In genomic region chr1:36474646-36475045, GRCm38 (mm10) we compare ENCODE assay signal across 8 mouse cellular contexts. TPM values are rescaled to one million over a fixed set of nuclear protein-coding genes. Genes with fewer than 3 reads are reported as not detected.
DNase-seq lines count a peak whose midpoint lies in the region; ATAC-seq and TF ChIP-seq lines count a peak whose summit lies in the region.

No protein-coding gene starts in this region.

- no peak overlapping the region for H3K27ac ChIP-seq in neural tube, embryonic 11.5 days (ENCODE audit: low read depth, low read length)
- no peak overlapping the region for H3K27ac ChIP-seq in hindbrain, embryonic 14.5 days
- H3K27ac ChIP-seq in limb, embryonic 14.5 days (replicated peaks; ENCODE audit: low read depth, low read length) = peak overlapping the region; percentile 79
- H3K27ac ChIP-seq in stomach, embryonic 16.5 days (ENCODE audit: low read length) = peak overlapping the region; percentile 76; the same call in 1 of the 2 replicates

- H3K4me2 ChIP-seq in neural tube, embryonic 11.5 days (ENCODE audit: low read depth) = peak overlapping the region; percentile 20
- peak overlapping the region; percentile 73 for H3K4me2 ChIP-seq in hindbrain, embryonic 14.5 days (replicated peaks)
- peak overlapping the region; percentile 79 for H3K4me2 ChIP-seq in limb, embryonic 14.5 days (replicated peaks; ENCODE audit: low read depth, low read length, severe bottlenecking)
- peak overlapping the region; percentile 83 for H3K4me2 ChIP-seq in stomach, embryonic 16.5 days (ENCODE audit: low read depth, low read length)

- no peaks in the 10 kb centered on the region for H3K27me3 ChIP-seq in neural tube, embryonic 11.5 days (ENCODE audit: control insufficient read depth, insufficient read depth, low read length)
- H3K27me3 ChIP-seq in hindbrain, embryonic 14.5 days (ENCODE audit: control insufficient read depth, insufficient read depth, low read length) = no peaks in the 10 kb centered on the region
- H3K27me3 ChIP-seq in limb, embryonic 14.5 days (ENCODE audit: control insufficient read depth, insufficient read depth, low read length) = no peaks in the 10 kb centered on the region
- H3K27me3 ChIP-seq in stomach, embryonic 16.5 days (ENCODE audit: control insufficient read depth, insufficient read depth, low read length) = no peaks in the 10 kb centered on the region

- H3K4me3 ChIP-seq in neural tube, embryonic 11.5 days (ENCODE audit: low read depth, low read length) = no peak overlapping the region
- no peak overlapping the region for H3K4me3 ChIP-seq in hindbrain, embryonic 14.5 days (replicated peaks; ENCODE audit: low read length)
- peak overlapping the region; percentile 69 for H3K4me3 ChIP-seq in limb, embryonic 14.5 days (replicated peaks; ENCODE audit: low read length)
- H3K4me3 ChIP-seq in stomach, embryonic 16.5 days (replicated peaks; ENCODE audit: low read length) = peak overlapping the region; percentile 69

- DNase-seq in neural tube, embryonic 11.5 days (ENCODE audit: low spot score) = no peak
- DNase-seq in neural tube, embryonic 10.5 days (ENCODE audit: extremely low spot score, low spot score) = no peak
- DNase-seq in hindbrain, embryonic 14.5 days (ENCODE audit: low spot score) = no peak
- no peak for DNase-seq in limb, embryonic 14.5 days (ENCODE audit: low spot score)
- DNase-seq in thymus, postnatal 25 days = no peak
- no peak for DNase-seq in right cerebral cortex, postnatal 36 days (ENCODE audit: low spot score in 2 of 2)

- H3K36me3 ChIP-seq in neural tube, embryonic 11.5 days (ENCODE audit: control insufficient read depth, insufficient read depth, low read length) = no peaks in the 10 kb centered on the region
- H3K36me3 ChIP-seq in hindbrain, embryonic 14.5 days (replicated peaks; ENCODE audit: control insufficient read depth, insufficient read depth) = no peaks in the 10 kb centered on the region
- H3K36me3 ChIP-seq in limb, embryonic 14.5 days (ENCODE audit: control insufficient read depth, insufficient read depth, low read length) = no peaks in the 10 kb centered on the region
- H3K36me3 ChIP-seq in stomach, embryonic 16.5 days (ENCODE audit: control insufficient read depth, insufficient read depth, low read length) = no peaks in the 10 kb centered on the region

- no peak for TF ChIP-seq POLR2A in limb, embryonic 14.5 days (IDR thresholded peaks at IDR 0.05; ENCODE audit: borderline replicate concordance, extremely low read depth, insufficient read depth, insufficient read length)

- peaks cover 26% of the 10 kb centered on the region for H3K4me1 ChIP-seq in neural tube, embryonic 11.5 days (ENCODE audit: control insufficient read depth, insufficient read depth, low read length)
- peaks cover 50% of the 10 kb centered on the region for H3K4me1 ChIP-seq in hindbrain, embryonic 14.5 days (replicated peaks; ENCODE audit: control insufficient read depth, insufficient read depth, low read length)
- H3K4me1 ChIP-seq in limb, embryonic 14.5 days (ENCODE audit: control insufficient read depth, insufficient read depth, low read length) = peaks cover 62% of the 10 kb centered on the region
- H3K4me1 ChIP-seq in stomach, embryonic 16.5 days (ENCODE audit: control insufficient read depth, insufficient read depth, low read length) = peaks cover 50% of the 10 kb centered on the region

- no peak overlapping the region for H3K9ac ChIP-seq in neural tube, embryonic 11.5 days (ENCODE audit: low read length)
- no peak overlapping the region for H3K9ac ChIP-seq in hindbrain, embryonic 14.5 days
- peak overlapping the region; percentile 40; the same call in 1 of the 2 replicates for H3K9ac ChIP-seq in limb, embryonic 14.5 days (ENCODE audit: low read depth, low read length, severe bottlenecking)
- H3K9ac ChIP-seq in stomach, embryonic 16.5 days (ENCODE audit: low read length) = peak overlapping the region; percentile 48

- H3K9me3 ChIP-seq in neural tube, embryonic 11.5 days (ENCODE audit: control insufficient read depth, low read length) = no peaks in the 10 kb centered on the region
- H3K9me3 ChIP-seq in hindbrain, embryonic 14.5 days (ENCODE audit: control insufficient read depth, low read length) = no peaks in the 10 kb centered on the region
- no peaks in the 10 kb centered on the region for H3K9me3 ChIP-seq in limb, embryonic 14.5 days (ENCODE audit: control insufficient read depth, low read length)
- no peaks in the 10 kb centered on the region for H3K9me3 ChIP-seq in stomach, embryonic 16.5 days (replicated peaks; ENCODE audit: control insufficient read depth, low read length)

- ATAC-seq in neural tube, embryonic 11.5 days (ENCODE audit: insufficient read depth, low FRiP score, low TSS enrichment) = no peak
- no peak for ATAC-seq in hindbrain, embryonic 14.5 days (ENCODE audit: low FRiP score)
- ATAC-seq in limb, embryonic 14.5 days (ENCODE audit: low FRiP score, low read depth) = no peak
- no peak for ATAC-seq in stomach, embryonic 16.5 days (ENCODE audit: insufficient read depth, low FRiP score)
- no peak for ATAC-seq in monocyte, adult 5-6 weeks (replicated peaks; ENCODE audit: insufficient number of reproducible peaks, low FRiP score, low TSS enrichment, poor library complexity, severe bottlenecking)

- WGBS in neural tube, embryonic 11.5 days = 70% methylated on average over 3 of the region's 3 CpGs
- WGBS in hindbrain, embryonic 14.5 days = 76% methylated on average over 3 of the region's 3 CpGs
- 53% methylated on average over 3 of the region's 3 CpGs for WGBS in limb, embryonic 14.5 days
- 55% methylated on average over 3 of the region's 3 CpGs for WGBS in stomach, embryonic 16.5 days

RNA-seq across cellular contexts. Expression of gene Cnnm4, which starts 3.2 kb away (rescaled TPM):
- polyA plus RNA-seq in neural tube, embryonic 11.5 days (2014; fragmentation: Nextera tagmentation; extraction: Ambion mirVana) = 12.4 and 14.0 TPM in 2 replicates
- polyA plus RNA-seq in hindbrain, embryonic 14.5 days (2014; fragmentation: Nextera tagmentation; extraction: Ambion mirVana) = 9.2 and 10.6 TPM in 2 replicates
- 7.3 and 9.4 TPM in 2 replicates for polyA plus RNA-seq in limb, embryonic 14.5 days (2012; rRNA removed)
- polyA plus RNA-seq in limb, embryonic 14.5 days (2014; fragmentation: Nextera tagmentation; extraction: Ambion mirVana) = 13.1 and 15.1 TPM in 2 replicates
- polyA plus RNA-seq in stomach, embryonic 16.5 days (2015; fragmentation: Nextera tagmentation; extraction: Ambion mirVana) = 16.7 and 18.5 TPM in 2 replicates
- total RNA-seq in monocyte, adult 5-6 weeks (2017) = 16.4 to 17.0 TPM (median 17.0 TPM) in 3 replicates

RNA-seq across cellular contexts. Expression of gene Lman2l, which starts 29.6 kb away (rescaled TPM):
- 35.1 and 38.2 TPM in 2 replicates for polyA plus RNA-seq in neural tube, embryonic 11.5 days (2014; fragmentation: Nextera tagmentation; extraction: Ambion mirVana)
- polyA plus RNA-seq in hindbrain, embryonic 14.5 days (2014; fragmentation: Nextera tagmentation; extraction: Ambion mirVana) = 41.8 and 41.9 TPM in 2 replicates
- polyA plus RNA-seq in limb, embryonic 14.5 days (2012; rRNA removed) = 32.2 and 40.7 TPM in 2 replicates
- 26.7 and 30.7 TPM in 2 replicates for polyA plus RNA-seq in limb, embryonic 14.5 days (2014; fragmentation: Nextera tagmentation; extraction: Ambion mirVana)
- 37.8 and 39.2 TPM in 2 replicates for polyA plus RNA-seq in stomach, embryonic 16.5 days (2015; fragmentation: Nextera tagmentation; extraction: Ambion mirVana)
- total RNA-seq in monocyte, adult 5-6 weeks (2017) = 8.0 to 12.1 TPM (median 10.8 TPM) in 3 replicates

RNA-seq across cellular contexts. Expression of gene Cnnm3, which starts 37.0 kb away (rescaled TPM):
- 5.2 and 5.6 TPM in 2 replicates for polyA plus RNA-seq in neural tube, embryonic 11.5 days (2014; fragmentation: Nextera tagmentation; extraction: Ambion mirVana)
- polyA plus RNA-seq in hindbrain, embryonic 14.5 days (2014; fragmentation: Nextera tagmentation; extraction: Ambion mirVana) = 6.1 and 6.8 TPM in 2 replicates
- 22.5 and 25.9 TPM in 2 replicates for polyA plus RNA-seq in limb, embryonic 14.5 days (2012; rRNA removed)
- 6.4 and 6.8 TPM in 2 replicates for polyA plus RNA-seq in limb, embryonic 14.5 days (2014; fragmentation: Nextera tagmentation; extraction: Ambion mirVana)
- polyA plus RNA-seq in stomach, embryonic 16.5 days (2015; fragmentation: Nextera tagmentation; extraction: Ambion mirVana) = 2.5 and 3.0 TPM in 2 replicates
- 3.9 to 11.4 TPM (median 6.2 TPM) in 3 replicates for total RNA-seq in monocyte, adult 5-6 weeks (2017)

Comparison
In these comparisons a context has a peak if more than half of its experiments do, and no peak if none do; other contexts are left out.
1. H3K27ac ChIP-seq: peak in limb, embryonic 14.5 days (single experiment) and stomach, embryonic 16.5 days (single experiment); none in neural tube, embryonic 11.5 days (single experiment) and hindbrain, embryonic 14.5 days (single experiment).
2. H3K4me2 ChIP-seq: peak in every context shown above with its lines; median percentile 83 in stomach, embryonic 16.5 days; 79 in limb, embryonic 14.5 days; 73 in hindbrain, embryonic 14.5 days; 20 in neural tube, embryonic 11.5 days.
3. H3K4me3 ChIP-seq: peak in limb, embryonic 14.5 days (single experiment) and stomach, embryonic 16.5 days (single experiment); none in neural tube, embryonic 11.5 days (single experiment) and hindbrain, embryonic 14.5 days (single experiment).
4. H3K9ac ChIP-seq: peak in limb, embryonic 14.5 days (single experiment) and stomach, embryonic 16.5 days (single experiment); none in neural tube, embryonic 11.5 days (single experiment) and hindbrain, embryonic 14.5 days (single experiment).